Mouse (Mus musculus): ENCODE data around the gene En2. TPM values are rescaled to one million over a fixed set of nuclear protein-coding genes. Genes with fewer than 3 reads are reported as not detected.

The En2 gene
- polyA plus RNA-seq (2012) = not detected in 2 replicates

DNA sequence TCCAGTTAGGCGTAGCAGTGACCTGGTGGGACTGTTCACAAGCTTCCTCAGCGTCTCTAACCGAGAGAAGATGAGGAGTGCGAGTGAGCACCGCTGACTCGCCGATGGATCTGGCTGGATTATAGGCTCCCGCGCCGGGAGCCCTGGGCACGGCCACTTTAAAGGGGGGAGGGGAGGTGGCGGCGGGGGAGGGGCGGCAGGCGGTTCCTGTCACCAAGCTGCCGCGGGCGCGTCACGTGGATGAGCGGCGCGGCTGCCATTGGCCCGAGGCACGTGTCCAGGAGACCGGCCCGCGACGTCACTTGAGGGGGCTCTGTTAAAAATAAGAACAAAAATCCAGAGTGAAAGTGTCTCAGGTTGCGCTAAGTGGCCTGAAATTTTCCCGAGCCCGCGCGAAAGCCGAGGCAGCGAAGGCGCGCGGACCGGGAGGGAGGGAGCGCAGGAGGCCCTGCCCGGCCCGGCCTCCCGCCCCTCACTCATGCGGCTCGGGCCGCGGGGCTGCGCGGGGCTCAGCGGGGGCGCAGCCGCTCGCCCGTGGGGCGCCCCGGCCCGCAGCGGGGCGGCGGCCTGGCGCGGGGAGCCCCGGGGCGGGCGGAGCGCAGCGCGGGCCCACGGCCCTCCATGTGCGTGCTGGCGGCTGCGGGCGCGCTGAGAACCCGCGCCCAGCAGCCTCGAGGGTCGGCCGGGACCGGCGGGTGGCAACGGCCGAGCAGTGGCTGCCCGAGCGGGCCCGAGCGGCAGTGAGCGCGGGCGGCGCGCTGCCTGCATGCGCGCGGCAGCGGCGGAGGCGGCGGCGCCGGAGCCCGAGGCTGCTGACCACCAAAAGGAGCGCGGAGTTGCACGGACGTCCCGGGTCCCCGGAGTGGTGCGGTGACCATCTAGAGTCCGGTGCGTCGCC, at the start of gene En2:
TSS of gene En2 (plus strand) at position 337 of the 898 bp plus-strand sequence.
- no peak for TF ChIP-seq GATA1 (IDR thresholded peaks at IDR 0.05; ENCODE audit: low read length)

DNA sequence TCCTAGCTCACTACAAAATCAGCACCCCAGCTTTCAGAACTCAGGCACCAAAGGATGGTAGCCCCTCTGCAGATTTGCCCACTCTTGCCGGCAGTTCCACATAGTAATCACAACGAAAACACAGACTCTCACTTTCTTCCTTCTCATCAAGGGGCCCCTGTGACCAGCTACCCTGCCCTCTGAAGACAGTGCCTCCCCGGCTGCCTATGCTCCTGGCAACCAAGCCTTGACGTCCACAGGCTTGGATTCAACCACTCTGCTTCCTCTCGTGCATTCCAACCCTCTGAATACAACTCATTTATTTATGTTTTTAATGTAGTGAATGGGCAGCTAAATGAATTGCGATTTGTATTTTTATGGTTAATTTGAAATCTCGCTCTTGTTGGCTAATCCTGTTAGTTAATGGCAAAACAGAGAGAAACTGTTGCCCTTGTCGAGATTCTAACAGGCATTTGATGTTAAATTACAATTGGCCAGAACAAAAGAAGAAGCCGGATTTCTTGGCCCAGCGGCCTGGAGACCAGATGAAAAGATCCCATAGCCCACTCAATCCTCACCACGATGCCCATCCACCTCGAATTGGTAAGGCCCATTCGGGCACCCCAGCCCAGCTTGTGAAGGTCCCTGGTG, 48.1 kb upstream of the En2 start:
- TF ChIP-seq GATA1 (IDR thresholded peaks at IDR 0.05; ENCODE audit: low read length) = no peak

DNA sequence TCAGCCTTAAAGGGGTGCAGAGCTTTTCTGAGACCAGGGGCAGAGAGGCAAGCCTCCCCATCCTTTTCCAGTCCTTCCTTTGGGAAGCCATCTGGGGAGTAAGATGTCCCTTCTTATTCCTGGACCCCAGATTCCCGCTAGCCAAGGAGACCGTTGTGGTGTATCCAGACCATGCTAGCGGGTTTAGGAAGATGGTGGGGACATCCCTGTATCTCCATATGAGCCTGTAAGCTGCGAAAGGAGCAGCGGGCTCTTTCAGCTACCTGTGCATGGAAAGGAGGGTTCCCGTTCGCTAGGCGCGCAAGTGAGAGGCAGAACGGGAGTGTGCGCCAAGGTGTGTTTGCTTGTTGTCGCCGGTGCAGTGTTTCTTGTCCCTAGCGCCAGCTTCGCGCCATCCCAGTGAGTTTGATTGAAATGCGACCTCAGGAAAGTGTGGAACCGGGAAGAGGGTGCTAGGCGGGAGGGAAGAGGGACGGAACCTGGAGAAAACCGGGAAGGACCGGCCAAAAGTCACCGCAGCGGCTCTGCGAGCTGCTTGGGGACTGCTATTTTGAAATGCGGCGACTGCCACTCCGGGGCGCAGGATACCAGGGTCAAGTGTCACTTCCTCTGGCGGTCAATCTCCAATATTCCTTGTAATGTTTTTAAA, 47.5 kb upstream of the En2 start:
- no peak for TF ChIP-seq GATA1 (IDR thresholded peaks at IDR 0.05; ENCODE audit: low read length)

GRCm38 (mm10) chr5:28118531-28118925, 47.0 kb upstream of the En2 start:
- TF ChIP-seq GATA1 (IDR thresholded peaks at IDR 0.05; ENCODE audit: low read length) = no peak

DNA sequence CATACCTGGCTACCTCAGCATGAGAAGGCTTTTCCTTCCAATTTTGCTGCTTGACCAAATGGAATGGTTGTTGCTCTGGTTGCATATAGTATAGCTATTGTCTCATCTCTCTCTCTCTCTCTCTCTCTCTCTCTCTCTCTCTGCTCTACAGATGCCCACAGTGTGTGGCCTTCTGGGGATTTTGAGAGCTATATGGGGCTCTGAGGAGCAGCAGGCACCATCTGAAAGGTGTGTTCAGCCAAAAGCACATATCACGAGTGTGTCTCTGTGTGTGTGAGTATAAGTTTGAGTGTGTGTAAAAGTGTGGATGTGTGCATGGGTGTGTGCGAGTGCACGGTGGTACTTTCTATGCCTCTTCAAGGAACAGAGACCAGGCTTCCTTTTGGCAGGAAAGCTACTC, 45.9 kb upstream of the En2 start:
- no peak for TF ChIP-seq GATA1 (IDR thresholded peaks at IDR 0.05; ENCODE audit: low read length)

GRCm38 (mm10) chr5:28122491-28123454, 42.7 kb upstream of the En2 start:
- TF ChIP-seq GATA1 (IDR thresholded peaks at IDR 0.05; ENCODE audit: low read length) = no peak

GRCm38 (mm10) chr5:28123455-28123825, 42.1 kb upstream of the En2 start:
- no peak for TF ChIP-seq GATA1 (IDR thresholded peaks at IDR 0.05; ENCODE audit: low read length)

DNA sequence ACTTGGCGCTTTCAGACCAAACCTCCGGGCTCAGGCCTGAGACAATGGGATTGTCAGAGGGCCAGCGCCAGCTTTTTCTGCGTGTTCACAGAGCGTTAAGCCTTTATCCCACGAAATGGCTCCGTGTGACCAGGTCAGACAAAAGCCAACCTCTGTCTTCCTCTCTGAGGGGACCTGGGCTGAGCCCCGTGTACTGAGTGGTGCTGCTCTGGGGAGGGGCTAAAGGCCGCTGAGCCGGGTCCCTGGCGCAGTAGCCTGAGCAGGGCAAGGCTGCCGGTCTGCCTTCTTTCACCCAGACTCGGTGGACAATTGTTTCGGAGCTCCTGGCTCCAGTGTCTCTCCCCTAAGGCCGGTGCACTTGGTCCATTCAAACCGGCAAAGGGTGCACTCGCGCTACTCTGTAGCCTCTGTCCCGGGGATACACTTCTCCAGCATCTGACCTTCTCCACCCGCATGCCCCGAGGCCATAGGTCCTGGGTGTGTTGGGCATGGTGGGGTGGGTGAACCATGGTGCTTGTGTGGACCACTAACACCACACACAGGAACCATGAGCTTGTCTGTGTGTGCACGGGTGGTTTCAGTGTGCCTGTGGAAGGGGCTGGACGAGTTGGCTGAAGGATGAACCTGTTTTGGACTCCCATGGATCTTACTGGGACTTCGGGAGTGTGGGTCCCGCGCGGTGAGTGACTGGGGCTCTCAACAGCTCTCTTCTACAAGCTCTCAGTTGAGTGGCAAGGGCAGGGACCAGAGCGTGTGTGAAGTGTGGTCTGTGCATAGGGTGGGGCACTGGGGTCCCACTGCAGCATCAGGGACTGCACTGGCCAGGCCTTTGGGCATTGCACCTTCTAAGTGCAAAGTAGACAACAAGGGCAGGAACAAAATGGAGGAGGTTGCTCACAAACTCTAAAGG, 40.9 kb upstream of the En2 start:
- TF ChIP-seq GATA1 (IDR thresholded peaks at IDR 0.05; ENCODE audit: low read length) = no peak

DNA sequence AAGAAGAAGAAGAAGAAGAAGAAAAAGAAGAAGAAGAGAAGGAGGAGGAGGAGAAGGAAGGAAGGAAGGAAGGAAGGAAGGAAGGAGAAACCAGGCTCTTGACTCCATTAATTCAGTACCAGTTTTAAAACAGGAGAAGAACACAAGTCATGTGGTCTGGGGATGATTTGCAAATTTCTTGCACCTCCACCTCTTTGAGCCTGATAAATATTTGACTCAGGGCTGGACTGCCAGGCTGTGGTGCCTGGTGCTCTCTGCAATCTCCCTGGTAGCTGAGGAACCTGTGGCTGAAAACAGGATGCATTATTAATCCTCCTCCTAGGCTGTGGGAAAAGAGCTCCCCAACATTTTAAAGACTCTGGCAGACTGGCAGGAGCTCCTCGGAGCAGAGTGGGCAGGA, 36.6 kb upstream of the En2 start:
- TF ChIP-seq GATA1 (IDR thresholded peaks at IDR 0.05; ENCODE audit: low read length) = no peak

DNA sequence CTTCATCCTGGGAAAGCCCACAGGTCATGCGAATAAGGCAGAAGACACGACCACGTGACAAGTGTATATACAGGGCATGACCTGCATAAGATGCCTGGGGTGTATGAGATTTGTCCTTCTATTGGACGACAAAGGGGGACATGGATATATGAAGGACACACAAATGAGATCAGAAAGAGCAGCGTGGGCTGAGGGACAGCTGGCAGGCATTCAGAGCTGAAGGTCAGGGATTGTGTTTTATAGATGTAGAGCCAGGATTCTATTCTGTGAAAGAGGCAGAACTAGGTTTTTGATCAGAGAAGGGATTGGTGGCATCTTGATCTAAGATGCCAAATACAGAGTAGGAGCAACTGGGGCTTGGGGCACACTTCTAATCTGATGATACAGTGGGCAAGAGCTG, 33.3 kb upstream of the En2 start:
- no peak for TF ChIP-seq GATA1 (IDR thresholded peaks at IDR 0.05; ENCODE audit: low read length)

- no peak for TF ChIP-seq GATA1 (IDR thresholded peaks at IDR 0.05; ENCODE audit: low read length)
Observed at GRCm38 (mm10) chr5:28136438-28136837, 29.1 kb upstream of the En2 start.

DNA sequence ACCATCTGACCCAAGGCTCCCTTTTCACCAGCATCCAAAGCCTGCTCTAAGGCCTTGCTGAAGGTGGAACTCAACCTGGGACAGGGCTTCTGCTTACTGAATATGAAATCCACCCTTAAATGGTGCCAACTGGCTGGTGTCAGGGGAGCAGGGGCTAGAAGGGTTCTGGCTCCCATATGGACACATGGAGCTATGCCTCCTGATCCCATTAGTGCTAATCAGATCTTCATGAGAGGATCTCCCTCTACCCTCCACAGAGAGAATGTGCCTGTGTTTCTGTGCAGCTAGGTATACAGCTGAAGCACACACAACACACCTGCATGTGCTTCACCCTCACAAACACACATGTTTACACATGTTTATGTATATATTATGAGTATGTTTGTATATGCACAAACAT, 20.9 kb upstream of the En2 start:
- no peak for TF ChIP-seq GATA1 (IDR thresholded peaks at IDR 0.05; ENCODE audit: low read length)

GRCm38 (mm10) chr5:28146018-28146417, 19.5 kb upstream of the En2 start:
- no peak for TF ChIP-seq GATA1 (IDR thresholded peaks at IDR 0.05; ENCODE audit: low read length)

DNA sequence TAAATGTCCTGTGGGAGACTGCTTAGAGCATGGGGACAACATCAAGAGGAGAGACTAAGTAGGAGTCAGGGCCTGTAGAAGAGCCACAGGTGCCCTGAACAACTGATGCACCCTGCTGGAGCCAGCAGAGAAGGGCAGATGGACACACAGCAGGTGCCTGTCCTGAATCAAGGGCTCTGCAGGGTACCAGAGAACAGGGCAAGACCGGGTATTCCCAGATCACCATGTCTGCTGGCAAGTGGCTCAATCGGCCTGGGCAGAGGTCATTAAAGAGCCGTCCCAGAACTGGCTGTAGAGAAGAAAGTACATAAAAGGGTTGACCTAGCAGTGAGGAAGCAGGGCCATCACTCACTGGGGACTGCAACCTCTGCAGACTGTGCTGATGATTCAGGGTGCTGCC, 17.0 kb upstream of the En2 start:
- TF ChIP-seq GATA1 (IDR thresholded peaks at IDR 0.05; ENCODE audit: low read length) = no peak
